Mouse (Mus musculus): ENCODE measurements around the gene Zfp180. TPM values are rescaled to one million over a fixed set of nuclear protein-coding genes. Genes with fewer than 3 reads are reported as not detected.
A peak's percentile ranks its signal among the peaks of the same experiment; 100 is the strongest.

The Zfp180 gene
- polyA plus RNA-seq, 1 experiment: 7.3 TPM

DNA sequence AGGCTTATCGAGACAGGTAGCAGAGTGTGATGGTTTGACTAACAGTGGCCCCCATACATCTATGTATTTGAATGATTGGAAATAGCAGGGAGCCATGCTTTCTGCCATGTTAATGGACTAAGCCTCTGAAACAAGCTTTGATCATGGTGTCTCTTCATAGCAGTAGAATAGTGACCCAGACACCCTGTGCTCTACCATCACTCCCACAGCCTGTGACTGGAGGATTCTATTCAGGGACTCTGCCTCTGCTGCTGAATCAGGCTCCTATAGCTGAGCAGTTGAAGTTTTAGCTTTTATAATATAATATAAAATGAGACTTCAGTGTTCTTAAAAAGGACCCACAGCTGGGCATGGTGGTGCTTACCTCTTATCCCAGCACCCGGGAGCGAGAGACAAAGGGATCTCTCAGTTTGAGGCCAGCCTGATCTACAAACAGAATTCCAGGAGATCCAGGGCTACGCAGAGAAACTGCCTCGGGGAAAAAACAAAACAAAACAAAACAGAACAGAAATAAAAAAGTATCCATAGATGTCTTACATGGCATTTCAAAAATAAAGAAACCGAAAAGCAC lies 51.8 kb downstream of the Zfp180 start:
- TF ChIP-seq POLR2A (IDR thresholded peaks at IDR 0.05; ENCODE audit: control insufficient read depth, low read depth, low read length) (no peak), CTCF (IDR thresholded peaks at IDR 0.05; ENCODE audit: control insufficient read depth, insufficient read depth, insufficient replicate concordance, low read depth, low read length) (no peak)
- Histone ChIP-seq H3K27me3 (ENCODE audit: control insufficient read depth, insufficient read depth, low read length) (no peaks in the 10 kb centered on the region), H3K36me3 (ENCODE audit: control insufficient read depth, insufficient read depth, low read length) (no peaks in the 10 kb centered on the region), H3K4me3 (ENCODE audit: control insufficient read depth, low read depth, low read length) (peak overlapping the region; percentile 91), H3K27ac (ENCODE audit: control insufficient read depth, insufficient read depth, low read depth, low read length) (peak overlapping the region; percentile 16; the same call in 1 of the 2 replicates), H3K4me1 (ENCODE audit: control insufficient read depth, insufficient read depth, low read length) (peaks cover 3% of the 10 kb centered on the region)

DNA sequence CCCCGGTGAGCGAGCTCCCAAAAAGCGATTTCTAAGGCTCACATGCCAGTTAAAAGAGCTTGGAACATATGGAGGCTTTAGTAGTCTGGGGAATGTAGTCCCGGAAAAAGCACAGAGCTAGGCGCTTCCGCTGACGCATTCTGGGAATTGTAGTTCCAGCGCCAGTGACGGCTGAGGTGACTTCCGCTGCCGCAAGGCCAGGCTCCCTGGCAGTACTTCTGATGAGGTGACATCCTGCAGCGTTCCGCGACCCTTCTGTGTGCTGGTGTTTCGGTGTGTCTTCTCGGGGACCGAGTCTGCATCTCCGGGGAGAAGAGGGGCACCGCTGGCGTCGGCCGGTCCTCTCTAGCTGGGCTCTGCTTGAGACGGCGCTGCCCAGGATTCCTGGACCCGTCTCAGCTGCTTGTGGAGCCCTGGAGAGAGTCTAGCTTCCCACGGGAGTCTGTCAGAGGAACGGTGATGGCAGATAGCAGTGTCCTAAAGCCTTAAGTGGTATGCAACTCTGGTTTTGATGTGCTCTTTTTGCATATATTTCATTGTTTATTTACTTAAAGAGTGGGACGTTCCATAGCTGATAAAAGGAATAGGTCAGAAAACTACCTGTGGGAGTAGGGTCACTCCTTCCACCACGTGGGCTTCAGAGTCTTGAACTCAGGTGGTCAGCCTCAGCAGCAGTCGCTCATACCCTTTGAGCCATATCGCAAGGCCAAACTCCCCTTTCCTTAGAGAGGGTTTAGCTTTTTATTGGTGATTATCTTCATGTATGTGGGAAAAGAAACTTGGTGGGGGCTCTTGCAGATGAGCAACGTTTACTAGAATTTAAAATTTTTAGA lies 52.5 kb downstream of the Zfp180 start, which contains the start of gene Zfp235:
TSS of gene Zfp235 (plus strand) at position 174 of the 833 bp plus-strand sequence.
- TF ChIP-seq CTCF (IDR thresholded peaks at IDR 0.05; ENCODE audit: control insufficient read depth, insufficient read depth, insufficient replicate concordance, low read depth, low read length): no peak
- peak; percentile 60; the same call in 1 of the 2 replicates for TF ChIP-seq POLR2A (IDR thresholded peaks at IDR 0.05; ENCODE audit: control insufficient read depth, low read depth, low read length)
- H3K36me3 ChIP-seq (ENCODE audit: control insufficient read depth, insufficient read depth, low read length): no peaks in the 10 kb centered on the region
- H3K4me1 ChIP-seq (ENCODE audit: control insufficient read depth, insufficient read depth, low read length): peaks cover 3% of the 10 kb centered on the region
- peak within 1 kb of the TSS; percentile 91 for H3K4me3 ChIP-seq (ENCODE audit: control insufficient read depth, low read depth, low read length)
- H3K27ac ChIP-seq (ENCODE audit: control insufficient read depth, insufficient read depth, low read depth, low read length): peak within 1 kb of the TSS; percentile 16; the same call in 1 of the 2 replicates
- no peaks in the 10 kb centered on the region for H3K27me3 ChIP-seq (ENCODE audit: control insufficient read depth, insufficient read depth, low read length)

DNA sequence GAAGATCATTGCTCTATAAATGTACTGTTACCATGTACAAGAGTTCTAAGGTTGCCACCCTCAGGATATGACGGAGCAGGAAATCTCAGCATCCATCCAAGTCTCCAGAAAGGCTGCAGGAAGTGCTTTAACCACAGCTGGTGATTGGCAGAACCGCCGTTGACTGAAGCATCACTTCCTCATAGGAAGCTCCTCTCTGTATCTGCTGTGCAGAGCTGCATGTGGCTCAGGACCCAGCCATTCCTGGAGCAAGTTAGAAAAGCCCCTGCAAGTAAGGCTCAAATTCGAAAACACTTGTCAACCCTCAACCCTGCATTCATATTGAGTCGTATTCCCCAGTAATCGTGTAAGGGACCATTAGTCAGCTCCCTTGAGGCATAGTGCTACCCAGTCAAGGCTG lies 60.8 kb downstream of the Zfp180 start:
- no peak overlapping the region for H3K4me3 ChIP-seq (ENCODE audit: control insufficient read depth, low read depth, low read length)
- TF ChIP-seq POLR2A (IDR thresholded peaks at IDR 0.05; ENCODE audit: control insufficient read depth, low read depth, low read length) (no peak), CTCF (IDR thresholded peaks at IDR 0.05; ENCODE audit: control insufficient read depth, insufficient read depth, insufficient replicate concordance, low read depth, low read length) (no peak)
- no peaks in the 10 kb centered on the region for H3K4me1 ChIP-seq (ENCODE audit: control insufficient read depth, insufficient read depth, low read length)
- no peaks in the 10 kb centered on the region for H3K36me3 ChIP-seq (ENCODE audit: control insufficient read depth, insufficient read depth, low read length)
- no peaks in the 10 kb centered on the region for H3K27me3 ChIP-seq (ENCODE audit: control insufficient read depth, insufficient read depth, low read length)
- H3K27ac ChIP-seq (ENCODE audit: control insufficient read depth, insufficient read depth, low read depth, low read length): no peak overlapping the region

DNA sequence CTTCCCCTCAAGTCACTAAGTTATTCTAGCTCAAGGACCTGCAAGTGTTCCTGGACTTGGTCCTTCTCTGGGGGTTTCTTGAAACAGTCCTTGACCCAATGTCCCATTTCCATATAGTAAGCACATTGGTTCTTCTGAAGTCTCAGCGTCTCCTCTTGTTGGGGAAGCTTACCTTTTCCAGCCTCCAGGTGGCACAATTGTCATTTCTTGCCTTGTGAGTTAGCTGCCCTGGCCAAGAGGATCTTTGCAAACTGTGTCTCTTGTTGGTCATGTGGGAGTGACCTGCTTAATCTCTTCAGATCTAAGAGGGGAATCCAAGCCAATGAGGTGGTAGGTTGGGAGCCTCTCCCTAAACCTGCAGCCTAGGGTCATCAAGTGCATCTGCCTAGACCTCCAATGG lies 71.5 kb downstream of the Zfp180 start:
- Histone ChIP-seq H3K4me1 (ENCODE audit: control insufficient read depth, insufficient read depth, low read length) (no peaks in the 10 kb centered on the region), H3K4me3 (ENCODE audit: control insufficient read depth, low read depth, low read length) (no peak overlapping the region), H3K27ac (ENCODE audit: control insufficient read depth, insufficient read depth, low read depth, low read length) (no peak overlapping the region), H3K36me3 (ENCODE audit: control insufficient read depth, insufficient read depth, low read length) (no peaks in the 10 kb centered on the region), H3K27me3 (ENCODE audit: control insufficient read depth, insufficient read depth, low read length) (no peaks in the 10 kb centered on the region)
- no peak for TF ChIP-seq POLR2A (IDR thresholded peaks at IDR 0.05; ENCODE audit: control insufficient read depth, low read depth, low read length)
- no peak for TF ChIP-seq CTCF (IDR thresholded peaks at IDR 0.05; ENCODE audit: control insufficient read depth, insufficient read depth, insufficient replicate concordance, low read depth, low read length)

Other genes starting within 250 kb of the Zfp180 start
- gene Vmn1r176, start 244.6 kb upstream of the Zfp180 start, polyA plus RNA-seq (2012; rRNA removed): not detected in 2 replicates
- not detected in 2 replicates for gene Vmn1r177, start 215.5 kb upstream of the Zfp180 start, polyA plus RNA-seq (2012; rRNA removed)
- gene Vmn1r178, start 189.9 kb upstream of the Zfp180 start, polyA plus RNA-seq (2012; rRNA removed): not detected in 2 replicates
- gene Vmn1r179, start 154.9 kb upstream of the Zfp180 start, polyA plus RNA-seq (2012; rRNA removed): not detected in 2 replicates
- not detected in 2 replicates for gene Vmn1r180, start 131.3 kb upstream of the Zfp180 start, polyA plus RNA-seq (2012; rRNA removed)
- gene Vmn1r181, start 107.3 kb upstream of the Zfp180 start, polyA plus RNA-seq (2012; rRNA removed): 0.82 and 2.4 TPM in 2 replicates
- gene V1rd19, start 80.2 kb upstream of the Zfp180 start, polyA plus RNA-seq (2012; rRNA removed): 0.07 TPM in 1 of 2 replicates, not detected in the other
- gene Vmn1r183, start 28.7 kb upstream of the Zfp180 start, polyA plus RNA-seq (2012; rRNA removed): 0.01 and 0.04 TPM in 2 replicates
- 0.46 and 0.67 TPM in 2 replicates for gene Zfp112, start 30.4 kb downstream of the Zfp180 start, polyA plus RNA-seq (2012; rRNA removed)
- gene Zfp235, start 52.2 kb downstream of the Zfp180 start, polyA plus RNA-seq (2012; rRNA removed): 1.4 and 1.5 TPM in 2 replicates
- gene Zfp114, start 93.1 kb downstream of the Zfp180 start, polyA plus RNA-seq (2012; rRNA removed): 0.11 and 0.16 TPM in 2 replicates
- gene Zfp111, start 129.5 kb downstream of the Zfp180 start, polyA plus RNA-seq (2012; rRNA removed): 0.57 and 0.67 TPM in 2 replicates
- 0.70 and 0.84 TPM in 2 replicates for gene Zfp109, start 155.6 kb downstream of the Zfp180 start, polyA plus RNA-seq (2012; rRNA removed)
- 0.26 and 0.31 TPM in 2 replicates for gene Zfp108, start 172.9 kb downstream of the Zfp180 start, polyA plus RNA-seq (2012; rRNA removed)
- gene Zfp93, start 188.5 kb downstream of the Zfp180 start, polyA plus RNA-seq (2012; rRNA removed): 3.9 and 4.6 TPM in 2 replicates
- gene Zfp61, start 219.3 kb downstream of the Zfp180 start, polyA plus RNA-seq (2012; rRNA removed): 12.1 and 12.4 TPM in 2 replicates
- gene Zfp94, start 234.7 kb downstream of the Zfp180 start, polyA plus RNA-seq (2012; rRNA removed): 10.5 and 10.8 TPM in 2 replicates

All from testis, adult 2 months (tissue).